ENCODE assay signal across 10 mouse cellular contexts in the genomic region with DNA sequence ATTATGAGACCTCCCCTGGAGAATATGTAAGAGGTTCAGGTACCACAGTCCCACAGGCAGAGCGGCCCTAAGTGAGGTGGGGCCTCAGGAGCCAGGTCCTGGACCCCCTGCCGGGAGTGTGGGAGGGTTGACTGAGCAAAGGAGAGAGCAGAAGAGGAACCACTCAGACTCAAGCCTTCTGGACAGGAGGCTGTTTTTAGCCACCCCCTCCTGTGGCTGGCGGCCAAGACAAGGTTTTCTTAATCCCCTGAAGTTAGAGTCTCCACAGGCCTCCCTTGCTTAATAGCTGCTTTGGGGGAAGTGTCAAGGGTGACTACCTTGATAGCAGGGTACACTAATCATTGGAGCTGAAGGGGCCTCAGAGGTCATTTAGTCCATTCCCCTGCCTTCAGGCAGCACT. TPM values are rescaled to one million over a fixed set of nuclear protein-coding genes. Genes with fewer than 3 reads are reported as not detected.
A peak's percentile ranks its signal among the peaks of the same experiment; 100 is the strongest.
DNase-seq lines count a peak whose midpoint lies in the region; ATAC-seq and TF ChIP-seq lines count a peak whose summit lies in the region.
"Had no signal": no experiment of that assay in that cellular context is flagged by ENCODE, and none has a peak within 500 bp of the region (broad histone marks: within the 10 kb centered on the region; RNA-seq: fewer than 3 reads in every experiment).

No protein-coding gene starts in this region.

- no peaks in the 10 kb centered on the region for H3K9me3 ChIP-seq in heart, embryonic 14.5 days (ENCODE audit: control insufficient read depth, low read length)
- no peaks in the 10 kb centered on the region for H3K9me3 ChIP-seq in forebrain, embryonic 12.5 days
- H3K9me3 ChIP-seq: hindbrain, embryonic 13.5 days had no signal

- H3K27ac ChIP-seq in heart, embryonic 14.5 days (replicated peaks in 1 of 2; ENCODE audit: control insufficient read depth in 1 of 2, insufficient read depth in 1 of 2, low read depth in 2 of 2, low read length in 2 of 2) = peak overlapping the region in 1 of 2 experiments; percentile 47; a peak in 2 of 4 replicates
- H3K27ac ChIP-seq in heart, adult 2 months = no peak overlapping the region
- H3K27ac ChIP-seq in forebrain, embryonic 12.5 days = no peak overlapping the region
- H3K27ac ChIP-seq: hindbrain, embryonic 13.5 days had no signal

- intact Hi-C loops in heart, adult 2 months (cut with DNase I) = no loop called here

- TF ChIP-seq EP300 in heart, adult 2 months (IDR thresholded peaks at IDR 0.05; ENCODE audit: insufficient read depth, low read depth, low read length) = no peak

- no peak for DNase-seq in heart, adult 2 months
- peak; percentile 45 to 49 for DNase-seq in right cerebral cortex, adult 2 months (ENCODE audit: low spot score in 2 of 2)
- no peak for DNase-seq in right cerebral cortex, postnatal 4 days
- DNase-seq in brain, adult 2 months (ENCODE audit: low read depth, low spot score) = peak; percentile 44
- no peak for DNase-seq in gastrocnemius, postnatal 4 days (ENCODE audit: low spot score in 2 of 2)
- DNase-seq: liver had no signal

- 16% methylated on average over 3 of the region's 3 CpGs for WGBS in heart, embryonic 14.5 days
- 35% methylated on average over 3 of the region's 3 CpGs for WGBS in heart, adult 2 months
- WGBS in forebrain, embryonic 12.5 days = 27% methylated on average over 3 of the region's 3 CpGs

- no peak for ATAC-seq in heart, embryonic 14.5 days (ENCODE audit: insufficient number of reproducible peaks, insufficient read depth, low FRiP score, low read depth)
- peak; percentile 55 for ATAC-seq in megakaryocyte progenitor cell, adult 5-6 weeks (replicated peaks; ENCODE audit: poor library complexity)
- ATAC-seq in forebrain, embryonic 12.5 days (ENCODE audit: low FRiP score) = no peak

- H3K36me3 ChIP-seq in heart, embryonic 14.5 days (ENCODE audit: control insufficient read depth, insufficient read depth, low read length) = no peaks in the 10 kb centered on the region
- no peaks in the 10 kb centered on the region for H3K36me3 ChIP-seq in heart, adult 2 months (ENCODE audit: control insufficient read depth, insufficient read depth, low read length)
- no peaks in the 10 kb centered on the region for H3K36me3 ChIP-seq in forebrain, embryonic 12.5 days (replicated peaks)
- H3K36me3 ChIP-seq: hindbrain, embryonic 13.5 days had no signal

- no peak overlapping the region for H3K4me2 ChIP-seq in heart, embryonic 14.5 days (ENCODE audit: low read length)
- no peak overlapping the region for H3K4me2 ChIP-seq in forebrain, embryonic 12.5 days
- H3K4me2 ChIP-seq: hindbrain, embryonic 13.5 days had no signal

- TF ChIP-seq CTCF in heart, adult 2 months (IDR thresholded peaks at IDR 0.05) = no peak

- TF ChIP-seq POLR2A in heart, adult 2 months (IDR thresholded peaks at IDR 0.05; ENCODE audit: insufficient read depth, low read depth, low read length) = no peak

- H3K27me3 ChIP-seq in heart, embryonic 14.5 days (ENCODE audit: control insufficient read depth, insufficient read depth, low read length) = no peaks in the 10 kb centered on the region
- no peaks in the 10 kb centered on the region for H3K27me3 ChIP-seq in heart, adult 2 months (ENCODE audit: control insufficient read depth, insufficient read depth, low read length)
- no peaks in the 10 kb centered on the region for H3K27me3 ChIP-seq in forebrain, embryonic 12.5 days
- H3K27me3 ChIP-seq: hindbrain, embryonic 13.5 days had no signal

- no peak overlapping the region for H3K4me3 ChIP-seq in heart, embryonic 14.5 days (ENCODE audit: control insufficient read depth in 1 of 2, insufficient read depth in 1 of 2, low read depth in 1 of 2, low read length in 2 of 2)
- H3K4me3 ChIP-seq in heart, adult 2 months = no peak overlapping the region
- H3K4me3 ChIP-seq in forebrain, embryonic 12.5 days (replicated peaks) = no peak overlapping the region
- H3K4me3 ChIP-seq: hindbrain, embryonic 13.5 days had no signal

- peaks cover 29 to 33% of the 10 kb centered on the region in 2 experiments for H3K4me1 ChIP-seq in heart, embryonic 14.5 days (ENCODE audit: control insufficient read depth in 2 of 2, insufficient read depth in 2 of 2, low read length in 2 of 2)
- H3K4me1 ChIP-seq in heart, adult 2 months (ENCODE audit: control insufficient read depth, insufficient read depth, low read length) = peaks cover 11% of the 10 kb centered on the region
- H3K4me1 ChIP-seq in forebrain, embryonic 12.5 days = peaks cover 27% of the 10 kb centered on the region

- no peaks in the 10 kb centered on the region for H3K79me2 ChIP-seq in heart, adult 2 months (replicated peaks; ENCODE audit: control insufficient read depth, insufficient read depth, low read length)

- peak overlapping the region; percentile 30; the same call in 1 of the 2 replicates for H3K9ac ChIP-seq in heart, embryonic 14.5 days (ENCODE audit: low read length)
- no peak overlapping the region for H3K9ac ChIP-seq in heart, adult 2 months (ENCODE audit: low read depth, low read length)
- no peak overlapping the region for H3K9ac ChIP-seq in forebrain, embryonic 12.5 days
- H3K9ac ChIP-seq: hindbrain, embryonic 13.5 days had no signal

RNA-seq across cellular contexts. Expression of gene Ddit4, which starts 27.3 kb away (rescaled TPM):
- 0.70 and 2.4 TPM in 2 replicates for polyA plus RNA-seq in heart, embryonic 14.5 days (2014; fragmentation: Nextera tagmentation; extraction: Ambion mirVana)
- 100 to 1,000 TPM in 1 of 2 experiments, 10 to 100 TPM in 1; 70.7 to 219 TPM for total RNA-seq in heart, adult 2 months (2021)
- 48.0 and 55.5 TPM in 2 replicates for polyA plus RNA-seq in heart, adult 2 months (2012; rRNA removed)
- total RNA-seq in megakaryocyte progenitor cell, adult 5-6 weeks (2015) = 0.37 and 2.4 TPM in 2 replicates
- 0.41 and 0.42 TPM in 2 replicates for total RNA-seq in megakaryocyte progenitor cell, adult 5-6 weeks (2017)
- 58.9 and 61.6 TPM in 2 replicates for polyA plus RNA-seq in forebrain, embryonic 12.5 days (2016; fragmentation: Nextera tagmentation; extraction: Ambion mirVana)
- total RNA-seq in gastrocnemius, postnatal 4 days (2021) = 10 to 100 TPM; 18.6 to 18.7 TPM

RNA-seq across cellular contexts. Expression of gene Dnajb12, which starts 44.9 kb away (rescaled TPM):
- polyA plus RNA-seq in heart, embryonic 14.5 days (2014; fragmentation: Nextera tagmentation; extraction: Ambion mirVana) = 26.9 and 28.6 TPM in 2 replicates
- total RNA-seq in heart, adult 2 months (2021) = 10 to 100 TPM; 36.8 to 45.4 TPM
- 32.9 and 39.2 TPM in 2 replicates for polyA plus RNA-seq in heart, adult 2 months (2012; rRNA removed)
- total RNA-seq in megakaryocyte progenitor cell, adult 5-6 weeks (2015) = 21.1 and 23.3 TPM in 2 replicates
- 19.3 and 20.2 TPM in 2 replicates for total RNA-seq in megakaryocyte progenitor cell, adult 5-6 weeks (2017)
- 21.2 and 22.7 TPM in 2 replicates for polyA plus RNA-seq in forebrain, embryonic 12.5 days (2016; fragmentation: Nextera tagmentation; extraction: Ambion mirVana)
- 10 to 100 TPM; 45.0 to 51.3 TPM for total RNA-seq in gastrocnemius, postnatal 4 days (2021)

Comparison
In these comparisons a context has a peak if more than half of its experiments do, and no peak if none do; other contexts are left out.
1. DNase-seq: peak in right cerebral cortex, adult 2 months (2 of 2) and brain, adult 2 months (single experiment); none in heart, adult 2 months (0 of 2), right cerebral cortex, postnatal 4 days (single experiment) and gastrocnemius, postnatal 4 days (0 of 2).
2. RNA of gene Ddit4, which starts 27.3 kb away (total RNA-seq): 70.7 to 219 TPM in heart, adult 2 months and 18.6 to 18.7 TPM in gastrocnemius, postnatal 4 days; 0.37 to 2.4 TPM in megakaryocyte progenitor cell, adult 5-6 weeks; every median in the first group is over 4 times any median in the second.